Mouse (Mus musculus) thymus, adult 2 months (tissue): ENCODE results near the gene Nucb1. TPM values are rescaled to one million over a fixed set of nuclear protein-coding genes. Genes with fewer than 3 reads are reported as not detected.

Source experiments
- DNase-seq: peaks from one replicate; pipeline ENCODE4 v3.0.0; 2021
- H3K27ac ChIP-seq: fragments of 200-500 bp; 2 replicates; pipeline ENCODE4 v1.5.1; 2012; ENCODE audit warnings: low read length, control low read depth; ENCODE audit not compliant: control insufficient read depth, insufficient read depth
- H3K27me3 ChIP-seq: fragments of 200-500 bp; 2 replicates; pipeline ENCODE4 v1.6.1; 2012; ENCODE audit warnings: mild to moderate bottlenecking, low read length, moderate library complexity, mixed read lengths; ENCODE audit not compliant: control insufficient read depth, insufficient read depth
- H3K36me3 ChIP-seq: fragments of 200-500 bp; 2 replicates; pipeline ENCODE4 v1.6.1; 2012; ENCODE audit warnings: mild to moderate bottlenecking, low read length, moderate library complexity; ENCODE audit not compliant: control insufficient read depth, insufficient read depth
- H3K4me1 ChIP-seq: fragments of 200-500 bp; replicated peaks from 2 replicates; pipeline ENCODE4 v1.6.1; 2012; ENCODE audit warnings: low read length; ENCODE audit not compliant: control insufficient read depth, insufficient read depth
- H3K4me3 ChIP-seq: fragments of 200-500 bp; 2 replicates; pipeline ENCODE4 v1.5.1; 2012; ENCODE audit warnings: mild to moderate bottlenecking, low read length, control low read depth, moderate library complexity; ENCODE audit not compliant: control insufficient read depth, insufficient read depth
- CTCF ChIP-seq: fragments of 200-500 bp; IDR thresholded peaks from 2 replicates; pipeline ENCODE4 v1.5.1; 2012; ENCODE audit warnings: mild to moderate bottlenecking, control low read depth, low read length, moderate library complexity, borderline replicate concordance; ENCODE audit not compliant: control insufficient read depth, poor library complexity, insufficient read depth; ENCODE audit errors: extremely low read depth
- POLR2A ChIP-seq: fragments of 200-500 bp; IDR thresholded peaks from 2 replicates; pipeline ENCODE4 v1.6.1; 2012; ENCODE audit warnings: mild to moderate bottlenecking, low read length, control low read depth, moderate library complexity; ENCODE audit not compliant: control insufficient read depth, poor library complexity, insufficient read depth; ENCODE audit errors: extremely low read depth
- WGBS: fragments of 180-500 bp; shearing (Covaris S2); methylation state at CpG from one replicate; pipeline ENCODE4 v1.1.7; 2018; 5-methylcytosine and 5-hydroxymethylcytosine counted together
- polyA plus RNA-seq: library from polyadenylated mRNA; depleted of rRNA; stranded (reverse); fragments of >200 nt; gene quantifications from 2 replicates; pipeline ENCODE4 v1.2.3, GENCODE M21; 2012

Gene Nucb1
- polyA plus RNA-seq, 1 experiment, result 216 TPM

DNA sequence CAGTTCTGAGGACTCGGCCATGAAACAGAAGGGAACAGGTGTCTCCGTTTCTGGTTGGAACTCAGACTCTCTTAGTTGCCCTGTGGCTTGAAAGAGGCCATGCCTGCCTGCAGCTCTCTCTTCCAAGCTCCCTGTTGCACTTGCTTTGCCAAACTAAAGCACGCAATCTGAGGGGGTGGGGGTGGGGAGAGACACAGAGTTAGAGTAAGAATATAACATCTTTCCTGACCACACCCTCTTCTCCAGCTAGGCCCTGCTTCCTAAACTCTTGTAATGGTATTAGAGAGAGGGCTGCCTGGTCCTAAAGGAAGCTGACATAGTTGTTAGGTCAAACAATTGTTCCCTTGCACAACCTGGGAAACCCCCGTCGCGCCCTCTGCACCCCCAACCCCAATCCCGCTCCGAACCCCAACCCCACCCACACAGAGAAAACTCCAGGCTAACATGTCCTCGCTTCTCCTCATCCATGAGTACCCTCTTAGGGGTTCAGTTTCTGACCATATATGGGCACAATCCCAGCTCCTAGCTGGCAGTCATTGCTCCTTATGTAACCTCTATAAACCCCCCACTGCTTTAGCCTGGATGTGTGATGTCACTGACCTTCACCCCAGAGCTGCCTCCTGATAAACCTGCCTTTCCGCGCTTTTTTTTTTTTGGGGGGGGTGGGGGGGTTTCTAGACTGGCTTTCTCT, 40.8 kb upstream of the Nucb1 start:
- no peaks in the 10 kb centered on the region for H3K27me3 ChIP-seq
- TF ChIP-seq CTCF (no peak), POLR2A (no peak)
- H3K36me3 ChIP-seq, result no peaks in the 10 kb centered on the region
- DNase-seq, result no peak
- H3K4me1 ChIP-seq, result no peaks in the 10 kb centered on the region
- WGBS, result 93% methylated on average over 11 of the region's 11 CpGs
- no peak overlapping the region for H3K27ac ChIP-seq
- no peak overlapping the region for H3K4me3 ChIP-seq

DNA sequence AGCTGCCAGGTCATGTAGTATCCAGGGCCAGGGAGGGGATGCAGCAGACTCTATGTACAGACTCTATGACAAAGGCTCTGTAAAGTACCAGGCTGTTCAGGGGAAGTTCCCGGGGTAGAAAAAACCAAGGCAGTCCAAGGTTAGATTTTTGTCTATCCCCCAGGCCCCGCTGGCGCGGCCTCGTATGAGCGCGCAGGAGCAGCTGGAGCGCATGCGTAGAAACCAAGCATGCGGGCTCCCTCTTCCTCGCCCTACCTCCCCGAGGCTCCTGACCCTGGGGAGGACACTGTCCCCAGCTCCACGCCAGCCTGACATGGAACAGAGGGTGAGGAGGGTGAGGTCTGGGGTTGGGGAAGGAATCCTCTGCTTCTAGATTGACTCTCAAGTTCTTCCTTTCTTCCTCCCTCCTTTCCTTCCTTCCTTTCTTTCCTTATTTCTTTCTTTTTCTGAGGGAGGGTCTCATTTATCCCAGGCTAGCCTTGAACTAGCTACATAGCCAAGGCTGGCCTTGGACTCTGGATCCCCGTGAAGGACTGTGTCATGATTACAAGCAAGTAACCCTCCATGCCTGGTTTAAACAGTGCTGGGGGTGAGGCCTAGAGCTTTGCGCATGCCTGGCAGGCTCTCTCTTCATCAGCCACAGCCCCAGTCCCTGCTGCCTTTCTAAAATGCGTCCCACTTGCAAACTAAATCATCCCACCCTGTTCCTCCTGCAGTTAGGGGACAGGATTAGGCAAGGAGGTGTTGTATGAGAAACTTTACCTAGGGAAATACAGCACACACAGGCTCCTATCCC, 39.6 kb upstream of the Nucb1 start:
- TF ChIP-seq CTCF, result no peak
- TF ChIP-seq POLR2A, result no peak
- Histone ChIP-seq H3K27ac (no peak overlapping the region), H3K4me3 (no peak overlapping the region), H3K27me3 (no peaks in the 10 kb centered on the region), H3K4me1 (no peaks in the 10 kb centered on the region), H3K36me3 (no peaks in the 10 kb centered on the region)
- DNase-seq, result no peak
- WGBS, result 95% methylated on average over 16 of the region's 16 CpGs

GRCm38 (mm10) chr7:45544525-45544924, 34.3 kb upstream of the Nucb1 start:
- WGBS, result 100% methylated on average over 1 of the region's 1 CpGs
- no peak for DNase-seq

GRCm38 (mm10) chr7:45540213-45540612, 30.0 kb upstream of the Nucb1 start:
- no peaks in the 10 kb centered on the region for H3K36me3 ChIP-seq
- no peaks in the 10 kb centered on the region for H3K27me3 ChIP-seq
- H3K27ac ChIP-seq, result no peak overlapping the region
- no peak overlapping the region for H3K4me3 ChIP-seq
- peaks cover 11% of the 10 kb centered on the region for H3K4me1 ChIP-seq
- 8% methylated on average over 2 of the region's 2 CpGs for WGBS
- no peak for DNase-seq
- TF ChIP-seq POLR2A (no peak), CTCF (no peak)

More at GRCm38 (mm10) chr7:45544525-45544924, 34.3 kb upstream of the Nucb1 start:
- H3K4me1 ChIP-seq, result peaks cover 8% of the 10 kb centered on the region
- H3K36me3 ChIP-seq, result no peaks in the 10 kb centered on the region
- no peak overlapping the region for H3K27ac ChIP-seq
- TF ChIP-seq POLR2A, result no peak
- no peak for TF ChIP-seq CTCF
- no peaks in the 10 kb centered on the region for H3K27me3 ChIP-seq
- H3K4me3 ChIP-seq, result no peak overlapping the region

GRCm38 (mm10) chr7:45539095-45539494, 28.9 kb upstream of the Nucb1 start:
- TF ChIP-seq CTCF, result no peak
- no peak for TF ChIP-seq POLR2A

DNA sequence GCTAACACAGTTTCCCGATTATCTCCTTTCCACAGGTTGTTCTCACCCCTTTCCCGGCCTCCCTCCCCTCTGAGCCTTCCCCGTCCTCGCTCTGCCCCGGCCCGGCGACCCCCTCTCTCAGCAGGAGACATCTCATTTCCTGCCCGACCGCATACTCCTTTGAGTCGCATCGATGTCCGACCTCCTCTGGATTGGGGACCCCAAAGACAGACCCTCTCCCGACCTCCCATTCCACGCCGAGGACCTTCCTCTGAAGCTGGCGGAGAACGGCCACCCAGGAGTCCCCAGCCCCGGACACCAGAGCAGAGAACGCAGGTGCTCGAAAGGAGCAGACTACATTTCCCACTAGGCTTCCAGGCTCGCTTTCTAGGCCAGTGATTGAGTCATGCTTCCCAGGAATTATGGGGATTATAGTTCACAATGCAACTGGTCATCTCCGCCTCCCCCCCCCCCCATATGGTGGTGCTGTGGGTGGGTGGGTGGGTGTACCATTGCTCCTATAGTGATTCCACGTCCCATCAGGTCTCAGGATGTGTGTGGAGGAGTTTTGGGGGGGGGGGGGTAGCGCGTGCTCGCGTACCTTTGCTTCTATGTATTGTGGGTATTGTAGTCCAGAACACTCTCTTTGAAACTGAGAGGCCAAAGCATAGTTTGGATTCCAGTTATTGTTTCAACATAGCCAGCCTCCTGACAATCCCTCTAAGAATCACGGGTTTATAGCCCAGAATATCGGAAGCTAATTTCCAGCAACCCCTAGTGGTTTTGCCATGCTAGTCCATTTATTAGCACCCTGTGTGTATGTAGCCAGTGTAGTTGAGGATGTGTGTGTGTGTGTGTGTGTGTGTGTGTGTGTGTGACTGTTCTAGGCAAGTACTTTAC, 28.2 kb upstream of the Nucb1 start:
- no peak overlapping the region for H3K27ac ChIP-seq
- DNase-seq, result no peak

More at GRCm38 (mm10) chr7:45539095-45539494, 28.9 kb upstream of the Nucb1 start:
- WGBS, result 98% methylated on average over 3 of the region's 3 CpGs
- Histone ChIP-seq H3K4me1 (peaks cover 11% of the 10 kb centered on the region), H3K36me3 (no peaks in the 10 kb centered on the region), H3K27me3 (no peaks in the 10 kb centered on the region), H3K4me3 (no peak overlapping the region), H3K27ac (no peak overlapping the region)
- DNase-seq, result no peak

More for the DNA sequence above, 28.2 kb upstream of the Nucb1 start:
- WGBS, result 19% methylated on average over 29 of the region's 29 CpGs
- H3K36me3 ChIP-seq, result no peaks in the 10 kb centered on the region
- H3K4me3 ChIP-seq, result peak overlapping the region; percentile 39
- H3K4me1 ChIP-seq, result peaks cover 11% of the 10 kb centered on the region
- TF ChIP-seq CTCF (no peak), POLR2A (no peak)
- H3K27me3 ChIP-seq, result no peaks in the 10 kb centered on the region
